Mouse (Mus musculus) C2C12 (cell line): ENCODE measurements around the gene Gm17190. TPM values are rescaled to one million over a fixed set of nuclear protein-coding genes. Genes with fewer than 3 reads are reported as not detected.

Experiments
- H3K27me3 ChIP-seq: one replicate; pipeline ENCODE4 v1.6.1; 2011; ENCODE audit not compliant: control insufficient read depth, insufficient read depth, insufficient read length
- H3K36me3 ChIP-seq: one replicate; pipeline ENCODE4 v1.6.1; 2011; ENCODE audit not compliant: control insufficient read depth, insufficient read depth
- H3K4me3 ChIP-seq: one replicate; pipeline ENCODE4 v1.5.1; 2011; ENCODE audit warnings: mild to moderate bottlenecking, control low read depth; ENCODE audit not compliant: poor library complexity, insufficient read depth, severe bottlenecking
- H3K79me2 ChIP-seq: one replicate; pipeline ENCODE4 v1.6.1; 2011; ENCODE audit not compliant: control insufficient read depth, insufficient read depth
- H3K79me3 ChIP-seq: one replicate; pipeline ENCODE4 v1.6.1; 2011; ENCODE audit warnings: low read depth, control low read depth
- H3ac ChIP-seq: one replicate; pipeline ENCODE3; 2011; ENCODE audit warnings: low read depth; ENCODE audit not compliant: control insufficient read depth, insufficient read length
- CEBPB ChIP-seq: IDR thresholded peaks from one replicate; pipeline ENCODE4 v1.6.1; 2011; ENCODE audit warnings: low read depth, mild to moderate bottlenecking, control low read depth, moderate library complexity
- CTCF ChIP-seq: IDR thresholded peaks from one replicate; pipeline ENCODE4 v1.5.1; 2011; ENCODE audit not compliant: control insufficient read depth, insufficient read depth, insufficient read length
- FOSL1 ChIP-seq: IDR thresholded peaks from one replicate; pipeline ENCODE4 v1.8.0; 2011; ENCODE audit warnings: mild to moderate bottlenecking, low read length; ENCODE audit not compliant: poor library complexity, insufficient read depth, severe bottlenecking
- MAX ChIP-seq: IDR thresholded peaks from one replicate; pipeline ENCODE4 v1.6.1; 2011; ENCODE audit warnings: mild to moderate bottlenecking, control low read depth
- MYOD1 ChIP-seq: IDR thresholded peaks from one replicate; pipeline ENCODE4 v1.6.1; 2011; ENCODE audit warnings: low read depth; ENCODE audit not compliant: control insufficient read depth, insufficient read length
- MYOG ChIP-seq: IDR thresholded peaks from one replicate; pipeline ENCODE4 v1.6.1; 2011; ENCODE audit not compliant: control insufficient read depth, insufficient read length; ENCODE audit errors: extremely low read depth
- USF1 ChIP-seq: IDR thresholded peaks from one replicate; pipeline ENCODE4 v1.6.1; 2011; ENCODE audit warnings: low read depth, mild to moderate bottlenecking, control low read depth, moderate library complexity
- polyA plus RNA-seq: library from polyadenylated mRNA; unstranded; fragments of >200 nt; fragmentation: generic; extraction: Trizol; gene quantifications from one replicate; pipeline ENCODE4 v1.2.1, GENCODE M21; 2012; ENCODE audit warnings: missing spikeins

Gene Gm17190
- polyA plus RNA-seq, 1 experiment = not detected

GRCm38 (mm10) chr13:96126669-96127068 lies 44.8 kb downstream of the Gm17190 start:
- Histone ChIP-seq H3K79me3 (no peaks in the 10 kb centered on the region), H3K79me2 (no peaks in the 10 kb centered on the region), H3ac (no peak overlapping the region), H3K36me3 (no peaks in the 10 kb centered on the region), H3K27me3 (peaks cover 30% of the 10 kb centered on the region), H3K4me3 (no peak overlapping the region)
- TF ChIP-seq USF1 (no peak), MYOG (no peak), CTCF (no peak), MAX (no peak), CEBPB (no peak), MYOD1 (no peak), FOSL1 (no peak)

- Histone ChIP-seq H3K36me3 (no peaks in the 10 kb centered on the region), H3K4me3 (no peak overlapping the region), H3K27me3 (peaks cover 54% of the 10 kb centered on the region), H3K79me2 (no peaks in the 10 kb centered on the region), H3ac (no peak overlapping the region), H3K79me3 (no peaks in the 10 kb centered on the region)
- TF ChIP-seq CEBPB = no peak
- TF ChIP-seq MYOD1 = no peak
- no peak for TF ChIP-seq FOSL1
- no peak for TF ChIP-seq MAX
- no peak for TF ChIP-seq MYOG
- TF ChIP-seq CTCF = no peak
- no peak for TF ChIP-seq USF1
Observed at GRCm38 (mm10) chr13:96129081-96129480, 47.2 kb downstream of the Gm17190 start.

GRCm38 (mm10) chr13:96131050-96131449 lies 49.2 kb downstream of the Gm17190 start:
- peak overlapping the region; percentile 44 for H3ac ChIP-seq
- no peaks in the 10 kb centered on the region for H3K79me3 ChIP-seq
- no peaks in the 10 kb centered on the region for H3K79me2 ChIP-seq
- no peak overlapping the region for H3K4me3 ChIP-seq
- peaks cover 51% of the 10 kb centered on the region for H3K27me3 ChIP-seq
- TF ChIP-seq MAX = no peak
- no peaks in the 10 kb centered on the region for H3K36me3 ChIP-seq

GRCm38 (mm10) chr13:96131911-96132310 lies 50.1 kb downstream of the Gm17190 start:
- Histone ChIP-seq H3K4me3 (no peak overlapping the region), H3K36me3 (no peaks in the 10 kb centered on the region), H3K79me2 (no peaks in the 10 kb centered on the region), H3K27me3 (peaks cover 45% of the 10 kb centered on the region), H3K79me3 (no peaks in the 10 kb centered on the region), H3ac (no peak overlapping the region)
- TF ChIP-seq MYOG (no peak), USF1 (no peak), CEBPB (no peak)

GRCm38 (mm10) chr13:96132401-96132816 lies 50.6 kb downstream of the Gm17190 start, which contains the start of gene Sv2c:
Gene Sv2c (minus strand): TSS chr13:96132577.
- Histone ChIP-seq H3K79me3 (no peaks in the 10 kb centered on the region), H3K36me3 (no peaks in the 10 kb centered on the region), H3ac (no peak within 1 kb of the TSS), H3K4me3 (no peak within 1 kb of the TSS), H3K79me2 (no peaks in the 10 kb centered on the region), H3K27me3 (peaks cover 40% of the 10 kb centered on the region)
- TF ChIP-seq FOSL1 = no peak
- no peak for TF ChIP-seq USF1
- no peak for TF ChIP-seq CTCF
- no peak for TF ChIP-seq MYOD1

Other genes with a start within 250 kb of the Gm17190 start
- gene Iqgap2, start 190.1 kb upstream of the Gm17190 start, polyA plus RNA-seq = 0.06 TPM
- 8.6 TPM for gene Gm20075, start 678 bp upstream of the Gm17190 start, polyA plus RNA-seq
- gene Sv2c, start 50.5 kb downstream of the Gm17190 start, polyA plus RNA-seq = 0.04 TPM